Mouse (Mus musculus) forebrain, embryonic 15.5 days (tissue): ENCODE measurements around the gene Gm9507. TPM values are rescaled to one million over a fixed set of nuclear protein-coding genes. Genes with fewer than 3 reads are reported as not detected.

ENCODE experiments used
- polyA plus RNA-seq: library from polyadenylated mRNA; unstranded; fragments of >200 nt; fragmentation: Nextera tagmentation; extraction: Ambion mirVana; gene quantifications from 2 replicates; pipeline ENCODE4 v1.2.1, GENCODE M21; 2015

Gm9507 gene
- polyA plus RNA-seq, 1 experiment from 2014 or later: not detected

Other genes starting within 250 kb of the Gm9507 start
- 67.5 and 71.0 TPM in 2 replicates for gene Pttg1ip, start 230.1 kb downstream of the Gm9507 start, polyA plus RNA-seq
- gene Sumo3, start 205.7 kb downstream of the Gm9507 start, polyA plus RNA-seq: 318 and 322 TPM in 2 replicates
- gene Gm49325, start 205.6 kb downstream of the Gm9507 start, polyA plus RNA-seq: 4.2 and 8.6 TPM in 2 replicates
- gene Ube2g2, start 189.6 kb downstream of the Gm9507 start, polyA plus RNA-seq: 108 and 117 TPM in 2 replicates
- gene Tspear, start 125.3 kb downstream of the Gm9507 start, polyA plus RNA-seq: 0.17 and 0.52 TPM in 2 replicates
- gene Gm19402, start 121.1 kb downstream of the Gm9507 start, polyA plus RNA-seq: not detected in 2 replicates
- gene Gm9508, start 114.6 kb downstream of the Gm9507 start, polyA plus RNA-seq: not detected in 2 replicates
- gene Gm10272, start 105.2 kb downstream of the Gm9507 start, polyA plus RNA-seq: not detected in 2 replicates
- gene Gm10024, start 100.4 kb downstream of the Gm9507 start, polyA plus RNA-seq: not detected in 2 replicates
- gene Gm10142, start 96.0 kb downstream of the Gm9507 start, polyA plus RNA-seq: not detected in 2 replicates
- not detected in 2 replicates for gene Krtap12-1, start 91.2 kb downstream of the Gm9507 start, polyA plus RNA-seq
- not detected in 2 replicates for gene Gm10100, start 85.4 kb downstream of the Gm9507 start, polyA plus RNA-seq
- gene Gm18596, start 69.2 kb downstream of the Gm9507 start, polyA plus RNA-seq: not detected in 2 replicates
- gene Gm9736, start 60.5 kb downstream of the Gm9507 start, polyA plus RNA-seq: not detected in 2 replicates
- not detected in 2 replicates for gene Gm3233, start 52.2 kb downstream of the Gm9507 start, polyA plus RNA-seq
- not detected in 2 replicates for gene Gm3238, start 40.5 kb downstream of the Gm9507 start, polyA plus RNA-seq
- not detected in 2 replicates for gene Gm7138, start 34.9 kb downstream of the Gm9507 start, polyA plus RNA-seq
- not detected in 2 replicates for gene Gm3250, start 29.3 kb downstream of the Gm9507 start, polyA plus RNA-seq
- gene Gm7137, start 23.6 kb downstream of the Gm9507 start, polyA plus RNA-seq: not detected in 2 replicates
- not detected in 2 replicates for gene Gm9639, start 16.8 kb downstream of the Gm9507 start, polyA plus RNA-seq
- gene Gm19668, start 12.7 kb downstream of the Gm9507 start, polyA plus RNA-seq: not detected in 2 replicates
- gene Gm2696, start 2.8 kb upstream of the Gm9507 start, polyA plus RNA-seq: not detected in 2 replicates
- gene Krtap10-4, start 15.3 kb upstream of the Gm9507 start, polyA plus RNA-seq: not detected in 2 replicates
- gene Krtap10-10, start 24.1 kb upstream of the Gm9507 start, polyA plus RNA-seq: not detected in 2 replicates
- not detected in 2 replicates for gene Gm36176, start 35.0 kb upstream of the Gm9507 start, polyA plus RNA-seq
- gene Gm10318, start 41.0 kb upstream of the Gm9507 start, polyA plus RNA-seq: not detected in 2 replicates
- gene Gm3285, start 50.1 kb upstream of the Gm9507 start, polyA plus RNA-seq: not detected in 2 replicates
- gene Lrrc3, start 90.7 kb upstream of the Gm9507 start, polyA plus RNA-seq: 11.1 and 11.3 TPM in 2 replicates
- 2.6 and 2.8 TPM in 2 replicates for gene Trpm2, start 158.7 kb upstream of the Gm9507 start, polyA plus RNA-seq
- gene 1810043G02Rik, start 166.7 kb upstream of the Gm9507 start, polyA plus RNA-seq: 35.0 and 37.1 TPM in 2 replicates
- 105 and 107 TPM in 2 replicates for gene Pfkl, start 198.2 kb upstream of the Gm9507 start, polyA plus RNA-seq
- not detected in 2 replicates for gene Dnmt3l, start 230.1 kb upstream of the Gm9507 start, polyA plus RNA-seq
- 0.23 TPM in 1 of 2 replicates, not detected in the other for gene Aire, start 231.8 kb upstream of the Gm9507 start, polyA plus RNA-seq